Mouse (Mus musculus) midbrain, embryonic 14.5 days (tissue): ENCODE data around the gene Ptcd1. TPM values are rescaled to one million over a fixed set of nuclear protein-coding genes. Genes with fewer than 3 reads are reported as not detected.
"Not testable (repeated sequence)": the region's sequence is repeated elsewhere in the genome, so short reads cannot be mapped to it uniquely, and the experiment has no call there.

Experiments
- ATAC-seq: fragments of 200-750 bp; cut with Nextera tagmentation; 2 replicates; pipeline ENCODE4 v1.8.0; 2017; ENCODE audit warnings: moderate number of reproducible peaks, moderate library complexity; ENCODE audit not compliant: low FRiP score, low TSS enrichment
- DNase-seq: peaks from one replicate; pipeline ENCODE4 v3.0.0-alpha.2; 2015
- H3K27ac ChIP-seq: fragments of 300-500 bp; sonication (generic); replicated peaks from 2 replicates; pipeline ENCODE4 v1.5.1; 2014; ENCODE audit warnings: mild to moderate bottlenecking, low read depth, low read length, moderate library complexity
- H3K27me3 ChIP-seq: fragments of 300-500 bp; sonication (generic); 2 replicates; pipeline ENCODE4 v1.6.1; 2014; ENCODE audit warnings: low read length, control low read depth, mixed read lengths; ENCODE audit not compliant: control insufficient read depth, insufficient read depth
- H3K36me3 ChIP-seq: fragments of 300-500 bp; sonication (generic); 2 replicates; pipeline ENCODE4 v1.6.1; 2014; ENCODE audit warnings: low read length, control low read depth; ENCODE audit not compliant: control insufficient read depth, insufficient read depth
- H3K4me1 ChIP-seq: fragments of 300-500 bp; sonication (generic); 2 replicates; pipeline ENCODE4 v1.6.1; 2014; ENCODE audit warnings: mild to moderate bottlenecking, antibody characterized with exemption, low read length, control low read depth; ENCODE audit not compliant: control insufficient read depth, insufficient read depth
- H3K4me2 ChIP-seq: fragments of 300-500 bp; sonication (generic); 2 replicates; pipeline ENCODE4 v1.6.1; 2014; ENCODE audit warnings: mild to moderate bottlenecking, low read length, moderate library complexity
- H3K4me3 ChIP-seq: fragments of 300-500 bp; sonication (generic); replicated peaks from 2 replicates; pipeline ENCODE4 v1.5.1; 2014; ENCODE audit warnings: low read depth, low read length
- H3K9ac ChIP-seq: fragments of 300-500 bp; sonication (generic); replicated peaks from 2 replicates; pipeline ENCODE4 v1.6.1; 2014; ENCODE audit warnings: mild to moderate bottlenecking, low read length, moderate library complexity
- H3K9me3 ChIP-seq: fragments of 300-500 bp; sonication (generic); 2 replicates; pipeline ENCODE4 v1.6.1; 2016; ENCODE audit warnings: low read length, control low read depth, mixed read lengths; ENCODE audit not compliant: control insufficient read depth
- WGBS: fragments of 180-500 bp; shearing (Covaris S2); extraction: QIAGEN DNeasy Blood & Tissue Kit; methylation state at CpG from one replicate; pipeline ENCODE4 v1.1.7; 2014; 5-methylcytosine and 5-hydroxymethylcytosine counted together
- polyA plus RNA-seq: library from polyadenylated mRNA; unstranded; fragments of >200 nt; fragmentation: Nextera tagmentation; extraction: Ambion mirVana; gene quantifications from 2 replicates; pipeline ENCODE4 v1.2.1, GENCODE M21; 2014

Gene Ptcd1
- 20.2 and 22.3 TPM in 2 replicates for polyA plus RNA-seq

- peak; percentile 93 for ATAC-seq
- Histone ChIP-seq H3K4me2 (peak within 1 kb of the TSS; percentile 83), H3K4me1 (peaks cover 21% of the 10 kb centered on the region), H3K27ac (peak within 1 kb of the TSS; percentile 75), H3K27me3 (no peaks in the 10 kb centered on the region), H3K9me3 (no peaks in the 10 kb centered on the region), H3K36me3 (peaks cover 48% of the 10 kb centered on the region), H3K4me3 (peak within 1 kb of the TSS; percentile 91), H3K9ac (peak within 1 kb of the TSS; percentile 90)
- under 1% methylated on average over 51 of the region's 51 CpGs for WGBS
- DNase-seq = peak; percentile 100
Measured at GRCm38 (mm10) chr5:145166536-145167305, at the start of gene Ptcd1, which contains the start of gene Cpsf4. Gene Ptcd1 (minus strand): TSS chr5:145167108. Gene Cpsf4 (plus strand): TSS chr5:145167213.

DNA sequence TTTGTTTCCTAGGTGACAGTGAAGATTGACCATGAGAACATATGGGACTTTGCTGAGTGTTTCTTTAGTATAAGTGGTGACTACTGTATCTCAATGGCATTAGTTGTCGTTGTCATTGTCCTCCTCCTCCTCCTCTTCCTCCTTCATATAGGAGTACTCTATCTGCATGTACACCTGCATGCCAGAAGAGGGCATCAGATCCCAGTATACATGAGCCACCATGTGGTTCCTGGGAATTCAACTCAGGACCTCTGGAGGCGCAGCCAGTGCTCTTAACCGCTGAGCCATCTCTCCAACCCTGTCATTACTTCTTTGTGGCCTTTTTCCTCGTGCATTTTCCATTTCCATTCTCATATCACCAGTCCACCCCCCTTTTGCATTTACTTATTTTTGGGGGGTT lies 47.8 kb upstream of the Ptcd1 start:
- no peaks in the 10 kb centered on the region for H3K4me1 ChIP-seq
- no peaks in the 10 kb centered on the region for H3K9me3 ChIP-seq
- H3K27me3 ChIP-seq = no peaks in the 10 kb centered on the region
- no peak overlapping the region for H3K27ac ChIP-seq
- H3K36me3 ChIP-seq = peaks cover 50% of the 10 kb centered on the region
- no peak overlapping the region for H3K4me2 ChIP-seq
- H3K4me3 ChIP-seq = no peak overlapping the region
- no peak for DNase-seq
- H3K9ac ChIP-seq = no peak overlapping the region
- no peak for ATAC-seq
- WGBS = 75% methylated on average over 4 of the region's 4 CpGs

GRCm38 (mm10) chr5:145213505-145213904 lies 46.6 kb upstream of the Ptcd1 start:
- H3K36me3 ChIP-seq = peaks cover 40% of the 10 kb centered on the region
- DNase-seq (no peak), ATAC-seq (no peak)
- no peak overlapping the region for H3K4me3 ChIP-seq
- no peaks in the 10 kb centered on the region for H3K4me1 ChIP-seq
- H3K9me3 ChIP-seq = no peaks in the 10 kb centered on the region
- no peak overlapping the region for H3K9ac ChIP-seq
- no peaks in the 10 kb centered on the region for H3K27me3 ChIP-seq
- no peak overlapping the region for H3K4me2 ChIP-seq
- no peak overlapping the region for H3K27ac ChIP-seq
- 95% methylated on average over 3 of the region's 3 CpGs for WGBS

- no peak overlapping the region for H3K9ac ChIP-seq
- H3K9me3 ChIP-seq = no peaks in the 10 kb centered on the region
- DNase-seq (no peak), ATAC-seq (no peak)
- no peaks in the 10 kb centered on the region for H3K4me1 ChIP-seq
- 98% methylated on average over 4 of the region's 4 CpGs for WGBS
- no peak overlapping the region for H3K4me3 ChIP-seq
- H3K36me3 ChIP-seq = peaks cover 33% of the 10 kb centered on the region
- no peaks in the 10 kb centered on the region for H3K27me3 ChIP-seq
- no peak overlapping the region for H3K4me2 ChIP-seq
- no peak overlapping the region for H3K27ac ChIP-seq
Measured at GRCm38 (mm10) chr5:145212216-145212615, 45.3 kb upstream of the Ptcd1 start.

- Histone ChIP-seq H3K9ac (no peak overlapping the region), H3K27me3 (no peaks in the 10 kb centered on the region), H3K9me3 (no peaks in the 10 kb centered on the region), H3K4me1 (no peaks in the 10 kb centered on the region), H3K4me2 (no peak overlapping the region), H3K36me3 (peaks cover 33% of the 10 kb centered on the region), H3K4me3 (no peak overlapping the region), H3K27ac (no peak overlapping the region)
- 99% methylated on average over 4 of the region's 4 CpGs for WGBS
- DNase-seq = no peak
- no peak for ATAC-seq
Measured at GRCm38 (mm10) chr5:145211340-145211739, 44.4 kb upstream of the Ptcd1 start.

DNA sequence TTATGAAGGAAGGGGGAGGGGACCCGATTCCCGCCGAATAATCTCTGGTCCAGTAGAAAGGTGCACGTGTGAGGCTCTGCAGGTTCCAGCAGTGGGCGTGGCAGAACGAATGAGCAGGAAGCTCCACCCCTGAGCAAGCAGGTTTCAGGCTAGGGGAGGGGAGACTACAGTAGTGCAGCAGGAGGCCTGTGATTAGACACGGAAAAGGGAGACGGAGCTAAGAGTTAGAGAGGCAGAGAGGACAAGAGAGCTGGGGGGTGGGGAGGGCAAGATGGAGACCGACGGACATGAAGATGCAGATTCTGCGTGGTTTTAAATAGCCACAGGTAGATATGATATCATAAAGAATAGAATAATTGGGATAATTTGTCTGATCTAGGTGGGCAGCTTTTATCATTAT lies 41.5 kb upstream of the Ptcd1 start:
- H3K4me2 ChIP-seq, H3K27ac ChIP-seq, H3K4me3 ChIP-seq, DNase-seq, ATAC-seq, H3K9ac ChIP-seq, H3K4me1 ChIP-seq, H3K27me3 ChIP-seq, H3K9me3 ChIP-seq: not testable (repeated sequence)
- WGBS = 50% methylated on average over 11 of the region's 11 CpGs
- H3K36me3 ChIP-seq = peaks cover 22% of the 10 kb centered on the region

DNA sequence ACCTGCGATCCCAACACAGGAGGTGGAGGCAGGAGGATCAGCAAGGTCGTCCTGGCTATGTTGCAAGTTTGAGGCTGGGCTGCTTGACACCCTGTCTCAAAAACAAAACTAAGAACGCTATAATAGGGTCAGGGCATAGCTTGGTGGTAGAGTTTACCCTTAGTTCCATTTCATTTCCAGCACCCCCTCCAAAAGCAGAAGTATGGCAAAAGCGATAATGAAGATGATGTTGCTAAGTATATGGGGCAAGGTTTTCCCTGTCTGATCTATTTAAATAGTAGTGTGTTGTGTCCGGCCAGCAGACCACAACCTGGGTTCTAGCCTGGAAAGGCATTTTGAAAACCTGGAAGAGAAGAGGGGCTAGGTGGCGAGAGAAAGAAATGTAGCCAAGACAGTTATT lies 41.0 kb upstream of the Ptcd1 start:
- Histone ChIP-seq H3K4me2 (no peak overlapping the region), H3K4me1 (peaks cover 9% of the 10 kb centered on the region), H3K9me3 (no peaks in the 10 kb centered on the region), H3K27ac (no peak overlapping the region), H3K4me3 (no peak overlapping the region), H3K36me3 (peaks cover 19% of the 10 kb centered on the region), H3K9ac (no peak overlapping the region), H3K27me3 (no peaks in the 10 kb centered on the region)
- WGBS = 88% methylated on average over 6 of the region's 6 CpGs
- no peak for ATAC-seq
- no peak for DNase-seq

DNA sequence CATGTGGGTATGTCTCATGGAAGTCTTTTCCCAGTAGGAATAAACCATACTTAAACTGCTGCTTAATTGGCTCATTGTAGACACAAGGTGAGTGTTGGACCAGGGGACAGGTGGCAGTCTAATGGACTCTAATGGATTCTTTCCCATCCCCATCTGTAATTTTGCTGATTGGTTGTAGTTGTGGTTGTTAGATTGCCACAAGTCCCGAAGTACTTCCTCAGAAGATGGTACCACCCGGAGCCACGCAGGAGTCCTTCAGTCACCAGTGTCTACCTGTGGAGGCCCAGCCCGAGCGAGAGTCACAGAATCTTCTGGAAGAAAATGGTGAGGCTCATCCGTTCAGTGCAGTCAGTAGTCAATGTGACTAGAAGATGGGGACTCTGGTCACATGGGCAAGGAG lies 40.5 kb upstream of the Ptcd1 start:
- DNase-seq = no peak
- H3K4me1 ChIP-seq = peaks cover 9% of the 10 kb centered on the region
- H3K27ac ChIP-seq = no peak overlapping the region
- no peaks in the 10 kb centered on the region for H3K9me3 ChIP-seq
- ATAC-seq = no peak
- H3K4me3 ChIP-seq = no peak overlapping the region
- no peak overlapping the region for H3K9ac ChIP-seq
- no peaks in the 10 kb centered on the region for H3K27me3 ChIP-seq
- 97% methylated on average over 6 of the region's 6 CpGs for WGBS
- H3K36me3 ChIP-seq = peaks cover 14% of the 10 kb centered on the region
- H3K4me2 ChIP-seq = no peak overlapping the region

DNA sequence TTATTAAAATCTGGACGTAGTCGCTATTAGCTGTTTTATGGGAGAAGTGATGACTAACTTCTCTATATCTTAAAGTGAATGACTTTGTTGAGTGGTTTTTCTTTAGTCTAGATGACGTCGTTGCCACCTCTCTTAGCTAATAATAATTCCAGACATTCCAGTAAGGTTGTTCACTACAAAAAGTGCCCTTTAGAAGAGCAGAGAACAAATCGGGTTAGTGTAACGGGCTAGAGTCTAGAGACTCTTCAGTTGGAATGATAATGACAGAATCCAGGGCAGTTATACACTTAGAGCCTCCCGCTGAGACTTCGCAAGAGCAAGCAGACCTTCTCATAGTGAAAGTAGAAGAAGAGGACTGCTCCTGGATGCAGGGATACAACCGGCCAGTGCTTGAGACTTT lies 38.1 kb upstream of the Ptcd1 start:
- H3K4me2 ChIP-seq = peak overlapping the region; percentile 73
- 24% methylated on average over 9 of the region's 9 CpGs for WGBS
- H3K27me3 ChIP-seq = no peaks in the 10 kb centered on the region
- no peak for DNase-seq
- H3K9ac ChIP-seq = no peak overlapping the region
- H3K27ac ChIP-seq = no peak overlapping the region
- no peak for ATAC-seq
- H3K4me1 ChIP-seq = peaks cover 18% of the 10 kb centered on the region
- peak overlapping the region; percentile 57 for H3K4me3 ChIP-seq
- H3K36me3 ChIP-seq = 0 out of 2 replicates have a peak, but pooled peaks cover under 1% of the 10 kb centered on the region
- H3K9me3 ChIP-seq = no peaks in the 10 kb centered on the region
